Mouse (Mus musculus) bone marrow, adult 2 months (tissue): Measurements from ENCODE around the gene S1pr2. TPM values are rescaled to one million over a fixed set of nuclear protein-coding genes. Genes with fewer than 3 reads are reported as not detected.

Experiments used
- H3K27ac ChIP-seq: fragments of 200-500 bp; 2 replicates; pipeline ENCODE4 v1.5.1; 2012; ENCODE audit warnings: low read depth, mild to moderate bottlenecking, control low read depth, inconsistent platforms, low read length; ENCODE audit not compliant: control insufficient read depth, poor library complexity, insufficient read depth
- H3K4me1 ChIP-seq: fragments of 200-500 bp; 2 replicates; pipeline ENCODE4 v1.6.1; 2011; ENCODE audit warnings: low read length; ENCODE audit not compliant: control insufficient read depth, insufficient read depth
- H3K4me3 ChIP-seq: fragments of 200-500 bp; replicated peaks from 2 replicates; pipeline ENCODE3; 2011; ENCODE audit warnings: mild to moderate bottlenecking, low read depth, low read length, control low read depth; ENCODE audit not compliant: control insufficient read depth
- CTCF ChIP-seq: fragments of 200-500 bp; IDR thresholded peaks from 2 replicates; pipeline ENCODE4 v1.5.1; 2011; ENCODE audit warnings: low read length, control low read depth; ENCODE audit not compliant: control insufficient read depth, insufficient read depth
- POLR2A ChIP-seq: fragments of 200-500 bp; IDR thresholded peaks from 2 replicates; pipeline ENCODE4 v1.6.1; 2011; ENCODE audit warnings: low read depth, mild to moderate bottlenecking, control low read depth, low read length, borderline replicate concordance; ENCODE audit not compliant: control insufficient read depth
- WGBS: fragments of 180-500 bp; shearing (Covaris S2); methylation state at CpG from one replicate; pipeline ENCODE4 v1.1.7; 2018; 5-methylcytosine and 5-hydroxymethylcytosine counted together
- polyA plus RNA-seq: library from polyadenylated mRNA; stranded (reverse); fragments of >200 nt; gene quantifications from 2 replicates; pipeline ENCODE4 v1.2.4, GENCODE M21; 2011; ENCODE audit warnings: low replicate concordance; ENCODE audit not compliant: missing spikeins, insufficient read depth, insufficient read length

Gene S1pr2
- polyA plus RNA-seq, 1 experiment, result 2.2 TPM

DNA sequence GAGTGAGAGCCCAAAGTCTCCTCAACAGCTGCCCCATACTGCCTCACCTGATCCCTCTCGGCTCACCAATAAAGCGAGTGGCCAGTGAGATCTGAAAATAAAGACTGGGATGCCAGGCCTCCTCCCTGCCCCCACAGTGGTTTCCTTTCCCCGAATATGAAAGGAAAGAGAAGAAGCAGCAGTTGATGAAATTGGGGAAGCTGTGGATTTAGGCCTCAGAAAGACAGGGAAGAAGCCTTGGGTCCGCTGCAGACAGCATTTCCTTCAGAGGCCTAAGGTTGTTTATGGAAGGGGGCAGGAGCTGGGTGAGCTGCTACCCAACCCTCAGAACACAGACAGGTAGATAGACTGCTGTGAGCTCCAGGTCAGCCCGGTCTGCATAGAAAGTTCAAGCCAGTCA lies 9.8 kb downstream of the S1pr2 start:
- H3K27ac ChIP-seq, result peak overlapping the region; percentile 21; the same call in 1 of the 2 replicates
- WGBS, result 17% methylated on average over 5 of the region's 5 CpGs
- H3K4me1 ChIP-seq, result no peaks in the 10 kb centered on the region; the same call in 1 of the 2 replicates
- no peak for TF ChIP-seq CTCF
- no peak for TF ChIP-seq POLR2A
- H3K4me3 ChIP-seq, result no peak overlapping the region

DNA sequence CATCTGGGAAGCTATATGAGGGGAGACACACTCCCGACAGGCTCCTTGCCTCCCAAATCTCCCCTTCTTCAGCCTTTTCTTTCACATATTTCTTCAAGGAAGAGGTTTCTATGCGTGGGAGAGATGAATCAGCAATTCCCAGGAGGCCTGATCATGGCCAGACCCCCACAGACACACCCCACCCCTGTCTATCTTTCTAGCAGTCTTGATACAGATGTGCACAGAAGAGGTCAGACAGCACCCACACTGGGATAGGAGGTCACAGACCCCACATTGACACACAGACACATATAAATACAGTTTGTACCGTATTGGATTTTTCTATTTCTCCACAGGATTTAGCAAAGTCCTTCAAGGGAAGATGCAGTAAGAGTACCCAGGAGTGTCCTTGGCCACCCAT lies 10.6 kb downstream of the S1pr2 start:
- H3K27ac ChIP-seq, result no peak overlapping the region
- whole genome bisulfite sequencing, result 43% methylated on average over 3 of the region's 3 CpGs
- no peak overlapping the region for H3K4me3 ChIP-seq
- peaks cover 1% of the 10 kb centered on the region; the same call in 1 of the 2 replicates for H3K4me1 ChIP-seq
- no peak for TF ChIP-seq CTCF
- no peak for TF ChIP-seq POLR2A

DNA sequence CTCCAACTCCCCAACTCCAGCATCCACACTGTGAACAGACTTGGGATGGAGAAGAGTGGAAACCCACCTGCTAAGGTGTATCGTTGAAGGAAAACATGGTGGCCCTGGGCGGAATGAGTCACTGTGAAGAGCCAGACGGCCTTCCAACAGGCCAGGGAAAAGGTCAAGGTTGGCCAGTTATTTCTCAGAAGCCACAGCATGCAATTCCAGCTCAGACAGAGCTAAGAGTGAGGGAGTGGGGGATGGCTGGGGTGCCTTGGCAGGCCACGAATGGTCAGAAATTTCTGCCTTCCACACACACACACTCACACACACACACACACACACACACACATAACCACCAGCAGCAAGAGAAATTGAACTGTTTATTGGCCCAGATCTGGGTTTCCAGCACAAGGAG lies 11.0 kb downstream of the S1pr2 start:
- Histone ChIP-seq H3K27ac (no peak overlapping the region), H3K4me1 (peaks cover 1% of the 10 kb centered on the region; the same call in 1 of the 2 replicates), H3K4me3 (no peak overlapping the region)
- WGBS, result 81% methylated on average over 4 of the region's 4 CpGs
- no peak for TF ChIP-seq POLR2A
- no peak for TF ChIP-seq CTCF

DNA sequence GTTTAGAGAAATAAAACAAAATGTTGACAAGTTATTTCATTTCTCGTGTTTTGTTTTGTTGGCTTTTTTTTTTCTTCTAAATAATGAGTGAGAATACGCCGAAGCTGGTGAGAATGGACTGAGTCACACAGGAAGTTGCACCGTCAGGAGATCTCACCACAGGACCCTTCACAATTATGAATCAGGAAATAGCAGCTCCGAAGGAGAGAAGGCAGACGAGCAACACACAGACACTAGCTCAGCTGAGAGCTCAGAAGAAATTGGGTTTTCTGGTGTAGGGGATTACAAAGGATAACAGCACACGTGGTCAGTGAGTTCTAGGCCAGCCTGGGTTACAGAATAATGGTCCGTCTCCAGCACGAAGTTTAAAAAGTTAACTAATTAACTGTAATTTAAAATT lies 15.0 kb downstream of the S1pr2 start:
- Histone ChIP-seq H3K4me1 (peaks cover 1% of the 10 kb centered on the region; the same call in 1 of the 2 replicates), H3K4me3 (no peak overlapping the region), H3K27ac (peak overlapping the region; percentile 46; the same call in 1 of the 2 replicates)
- no peak for TF ChIP-seq POLR2A
- TF ChIP-seq CTCF, result no peak
- WGBS, result 9% methylated on average over 9 of the region's 9 CpGs

DNA sequence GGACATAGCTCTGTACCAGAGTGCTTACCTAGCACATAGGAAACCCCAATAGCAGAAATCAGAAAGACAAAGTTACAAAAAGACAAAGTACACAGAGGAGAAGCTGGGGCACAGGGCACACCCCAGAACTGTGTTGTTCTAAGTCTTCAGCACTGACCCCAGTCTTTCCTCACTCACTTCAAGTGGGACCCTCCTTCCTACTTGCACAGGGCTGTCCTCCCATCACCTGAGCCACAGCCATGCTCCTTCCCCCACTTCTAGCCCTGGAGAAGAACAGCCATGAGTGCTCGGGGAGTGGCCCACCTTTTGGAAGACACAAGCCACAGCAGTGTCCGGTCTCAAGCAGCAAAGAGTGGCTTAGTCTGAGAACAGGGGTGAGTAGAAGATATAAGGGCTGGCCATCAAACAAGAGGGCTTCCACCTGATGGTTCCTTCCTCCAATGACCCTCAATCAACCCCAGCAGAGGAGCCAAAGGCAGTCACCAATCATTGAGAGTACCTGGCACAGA lies 17.1 kb downstream of the S1pr2 start, which contains the start of gene Dnmt1:
TSS of gene Dnmt1 (minus strand) at position 459 of the 509 bp plus-strand sequence.
- no peak for TF ChIP-seq POLR2A
- no peak for TF ChIP-seq CTCF
- Histone ChIP-seq H3K4me1 (peaks cover 1% of the 10 kb centered on the region; the same call in 1 of the 2 replicates), H3K27ac (no peak within 1 kb of the TSS), H3K4me3 (no peak within 1 kb of the TSS)
- WGBS, result 100% methylated on average over 2 of the region's 2 CpGs

DNA sequence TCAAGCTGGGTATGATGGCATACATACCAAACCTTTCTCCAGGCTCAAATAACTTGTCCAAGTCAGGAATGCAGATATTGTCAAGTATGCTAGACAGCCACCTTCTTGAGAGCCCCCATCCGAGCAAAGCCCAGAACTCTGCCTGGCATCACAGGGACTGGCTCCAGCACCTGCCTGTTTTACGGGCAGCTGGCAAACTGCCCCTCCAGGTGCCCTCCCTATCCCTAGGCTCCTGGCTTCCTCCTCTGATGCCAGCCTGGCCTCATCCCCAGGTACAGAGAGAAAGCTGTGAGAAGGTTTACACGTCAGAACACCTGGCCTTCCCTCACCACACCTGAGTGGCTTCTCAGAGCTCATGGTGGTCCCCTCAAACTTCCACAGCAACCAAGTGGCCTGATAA lies 19.6 kb downstream of the S1pr2 start:
- peaks cover 3% of the 10 kb centered on the region; the same call in 1 of the 2 replicates for H3K4me1 ChIP-seq
- no peak overlapping the region for H3K4me3 ChIP-seq
- 87% methylated on average over 3 of the region's 3 CpGs for WGBS
- H3K27ac ChIP-seq, result no peak overlapping the region
- TF ChIP-seq CTCF, result no peak
- no peak for TF ChIP-seq POLR2A

DNA sequence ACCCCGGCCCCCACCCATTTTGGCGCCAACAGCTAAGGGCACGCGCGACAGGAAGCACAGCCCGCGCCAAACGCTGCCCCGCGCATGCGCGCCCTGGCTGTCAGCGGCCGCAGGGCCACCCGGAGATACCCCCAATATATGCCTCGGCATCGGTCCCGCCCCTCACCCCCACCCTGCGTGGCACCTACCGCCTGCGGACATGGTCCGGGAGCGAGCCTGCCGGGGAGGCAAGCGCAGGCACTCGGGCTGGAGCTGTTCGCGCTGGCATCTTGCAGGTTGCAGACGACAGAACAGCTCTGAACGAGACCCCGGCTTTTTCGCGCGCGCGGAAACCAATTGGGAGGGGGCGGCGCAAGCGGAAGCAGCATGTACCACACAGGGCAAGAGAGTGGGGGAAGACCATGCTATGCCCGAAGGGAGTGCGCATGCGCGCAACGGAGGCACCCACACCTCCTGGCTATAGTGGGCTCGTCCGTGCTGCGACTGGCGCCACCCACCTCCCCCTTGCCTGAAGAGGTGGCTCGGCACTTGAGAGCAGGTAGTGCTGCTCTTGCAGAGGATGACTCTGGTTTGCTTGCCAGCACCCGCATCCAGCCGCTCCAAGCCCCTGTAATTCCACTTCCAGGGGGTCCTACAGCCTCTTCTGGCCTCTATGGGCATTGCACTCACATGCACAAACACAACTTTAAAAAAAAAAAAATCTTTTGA lies 23.9 kb downstream of the S1pr2 start:
- WGBS, result under 1% methylated on average over 51 of the region's 51 CpGs
- Histone ChIP-seq H3K27ac (peak overlapping the region; percentile 92), H3K4me1 (peaks cover 1% of the 10 kb centered on the region; the same call in 1 of the 2 replicates), H3K4me3 (peak overlapping the region; percentile 100)
- TF ChIP-seq POLR2A (peak; percentile 67; the same call in 1 of the 2 replicates), CTCF (no peak; the same call in 1 of the 2 replicates)

DNA sequence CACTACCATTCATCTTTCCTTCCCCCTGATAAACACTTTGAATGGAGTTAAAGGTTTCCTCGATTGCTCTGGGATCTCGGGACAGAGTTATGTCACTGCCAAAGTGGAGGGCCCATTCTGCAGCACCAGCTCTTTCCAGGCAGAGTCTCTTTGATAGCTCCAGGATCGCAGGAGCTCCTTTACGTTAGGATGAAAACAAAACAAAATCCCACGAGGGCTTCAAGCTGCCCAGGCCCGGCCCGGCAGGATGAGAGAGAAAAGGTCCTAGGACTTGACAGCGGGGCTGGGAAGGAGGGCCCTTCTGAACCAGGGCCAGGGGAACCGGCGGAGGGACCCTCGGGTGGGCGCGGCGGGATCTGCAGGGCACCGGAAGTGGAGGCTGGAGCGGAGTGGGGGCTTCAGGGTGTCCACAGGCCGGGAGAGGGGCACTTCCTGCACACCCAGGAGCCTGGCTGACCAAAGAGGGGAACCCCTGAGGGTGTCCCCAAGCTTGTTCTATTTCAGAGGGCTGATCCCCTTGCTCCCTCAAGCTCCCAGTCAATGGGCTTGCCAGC lies 24.5 kb downstream of the S1pr2 start:
- Histone ChIP-seq H3K27ac (peak overlapping the region; percentile 92), H3K4me3 (peak overlapping the region; percentile 100), H3K4me1 (peaks cover 1% of the 10 kb centered on the region; the same call in 1 of the 2 replicates)
- 0% methylated on average over 17 of the region's 17 CpGs for WGBS
- TF ChIP-seq POLR2A, result no peak
- no peak for TF ChIP-seq CTCF
